Comparison of ENCODE assay signal across 9 mouse cellular contexts in the genomic region with DNA sequence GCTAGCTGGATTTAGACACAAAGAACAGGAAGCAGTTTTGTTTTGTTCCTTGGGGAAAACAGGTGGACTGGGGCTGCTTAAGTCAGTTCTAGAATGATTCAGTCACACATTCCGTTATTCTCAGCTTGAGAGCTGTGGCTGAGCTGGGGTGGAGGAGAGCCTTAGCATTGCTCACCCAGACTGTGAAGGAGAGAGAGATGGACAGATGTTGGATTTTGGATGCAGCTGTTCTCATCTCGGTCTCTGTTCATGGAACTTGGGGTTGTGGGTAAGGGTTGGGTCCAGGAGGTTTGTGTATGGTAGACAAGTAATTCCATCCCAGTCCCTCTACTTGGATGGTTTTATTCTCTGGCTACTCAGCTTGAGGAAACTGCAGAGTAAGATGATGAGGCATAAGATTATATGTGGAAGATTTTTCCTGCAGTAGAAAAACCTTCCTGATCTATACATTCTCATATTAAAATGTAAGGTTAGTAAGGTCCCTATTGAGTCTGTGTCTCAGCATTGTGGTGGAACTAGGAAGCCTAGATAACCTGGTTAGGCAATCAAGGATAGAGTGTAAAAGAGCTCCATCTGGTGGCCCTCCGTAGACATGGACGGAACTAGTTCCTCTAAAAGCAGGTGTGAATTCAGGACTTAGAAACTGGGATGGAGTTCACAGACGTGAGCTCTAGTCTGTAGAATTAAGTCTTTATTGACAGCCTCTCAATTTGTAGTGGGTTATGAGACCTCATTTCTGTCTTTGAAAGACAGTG. TPM values are rescaled to one million over a fixed set of nuclear protein-coding genes. Genes with fewer than 3 reads are reported as not detected.
DNase-seq lines count a peak whose midpoint lies in the region; ATAC-seq and TF ChIP-seq lines count a peak whose summit lies in the region.
"Had no signal": no experiment of that assay in that cellular context is flagged by ENCODE, and none has a peak within 500 bp of the region (broad histone marks: within the 10 kb centered on the region; RNA-seq: fewer than 3 reads in every experiment).

No protein-coding gene starts in this region.

- H3K9ac ChIP-seq in kidney, embryonic 14.5 days (ENCODE audit: low read depth, low read length): no peak overlapping the region
- H3K9ac ChIP-seq in CH12.LX (ENCODE audit: insufficient read depth, low read depth): no peak overlapping the region
- H3K9ac ChIP-seq in lung, postnatal 0 days (replicated peaks; ENCODE audit: low read depth): no peak overlapping the region
- H3K9ac ChIP-seq: limb, embryonic 12.5 days had no signal

- no peaks in the 10 kb centered on the region for H3K9me3 ChIP-seq in kidney, embryonic 14.5 days (ENCODE audit: control insufficient read depth, low read length)
- H3K9me3 ChIP-seq in CH12.LX (replicated peaks; ENCODE audit: low read length): no peaks in the 10 kb centered on the region
- no peaks in the 10 kb centered on the region for H3K9me3 ChIP-seq in lung, postnatal 0 days (ENCODE audit: low read length)
- H3K9me3 ChIP-seq: limb, embryonic 12.5 days had no signal

- no peaks in the 10 kb centered on the region for H3K27me3 ChIP-seq in kidney, adult 2 months (replicated peaks; ENCODE audit: control insufficient read depth, insufficient read depth, low read length)
- no peaks in the 10 kb centered on the region for H3K27me3 ChIP-seq in kidney, embryonic 14.5 days (ENCODE audit: control insufficient read depth, insufficient read depth, low read length)
- no peaks in the 10 kb centered on the region for H3K27me3 ChIP-seq in CH12.LX (replicated peaks)
- H3K27me3 ChIP-seq in lung, postnatal 0 days (replicated peaks; ENCODE audit: insufficient read depth, low read length): no peaks in the 10 kb centered on the region
- H3K27me3 ChIP-seq in thymus, adult 2 months (ENCODE audit: control insufficient read depth, insufficient read depth, low read length): no peaks in the 10 kb centered on the region
- H3K27me3 ChIP-seq: limb, embryonic 12.5 days had no signal

- TF ChIP-seq POLR2A in kidney, adult 2 months (IDR thresholded peaks at IDR 0.05; ENCODE audit: low read depth, low read length): no peak
- no peak for TF ChIP-seq POLR2A in CH12.LX (IDR thresholded peaks at IDR 0.05; ENCODE audit: low read depth, low read length)
- no peak for TF ChIP-seq POLR2A in thymus, adult 2 months (IDR thresholded peaks at IDR 0.05; ENCODE audit: control insufficient read depth, extremely low read depth, insufficient read depth, low read length, poor library complexity)

- peak; percentile 42 for TF ChIP-seq CTCF in kidney, adult 2 months (conservative IDR thresholded peaks at IDR 0.05; ENCODE audit: insufficient read depth, insufficient read length, low read depth, low read length)
- TF ChIP-seq CTCF in CH12.LX (conservative IDR thresholded peaks at IDR 0.05 in 1 of 2, IDR thresholded peaks at IDR 0.05 in 1 of 2; ENCODE audit: low read depth in 2 of 2, low read length in 2 of 2): peak; percentile 57 to 60; a peak in 3 of 4 replicates
- peak; percentile 71 for TF ChIP-seq CTCF in lung, postnatal 0 days (IDR thresholded peaks at IDR 0.05)
- TF ChIP-seq CTCF in thymus, adult 2 months (IDR thresholded peaks at IDR 0.05; ENCODE audit: borderline replicate concordance, control insufficient read depth, extremely low read depth, insufficient read depth, low read length, poor library complexity): no peak

- TF ChIP-seq EP300 in CH12.LX (IDR thresholded peaks at IDR 0.05; ENCODE audit: low read length): peak; percentile 22; the same call in 1 of the 2 replicates
- TF ChIP-seq EP300 in lung, postnatal 0 days (IDR thresholded peaks at IDR 0.05): no peak

- H3K4me3 ChIP-seq in kidney, adult 2 months (ENCODE audit: insufficient read depth, low read depth, low read length): no peak overlapping the region
- H3K4me3 ChIP-seq in kidney, embryonic 14.5 days (ENCODE audit: low read length): no peak overlapping the region
- H3K4me3 ChIP-seq in CH12.LX (replicated peaks in 1 of 3; ENCODE audit: low read depth in 2 of 3, low read length in 2 of 3, poor library complexity in 1 of 3): no peak overlapping the region
- H3K4me3 ChIP-seq in lung, postnatal 0 days (ENCODE audit: low read depth, low read length): no peak overlapping the region
- no peak overlapping the region for H3K4me3 ChIP-seq in thymus, adult 2 months (ENCODE audit: control insufficient read depth, insufficient read depth, low read length)
- H3K4me3 ChIP-seq: limb, embryonic 12.5 days had no signal

- peak; percentile 31 for TF ChIP-seq RAD21 in CH12.LX (IDR thresholded peaks at IDR 0.05; ENCODE audit: low read depth, low read length)

- peak; percentile 35 for DNase-seq in kidney, adult 2 months
- peak; percentile 51 for DNase-seq in CH12.LX (ENCODE audit: extremely low read depth)
- peak; percentile 68 for DNase-seq in adipocyte (ENCODE audit: low spot score)
- DNase-seq in lung, postnatal 0 days (ENCODE audit: low spot score): peak; percentile 53
- no peak for DNase-seq in right cerebral cortex, postnatal 14 days
- DNase-seq in thymus, adult 2 months: no peak
- no peak for DNase-seq in adrenal gland, adult 8-10 months

- no peak overlapping the region for H3K4me2 ChIP-seq in kidney, embryonic 14.5 days (replicated peaks; ENCODE audit: low read depth, low read length)
- H3K4me2 ChIP-seq in CH12.LX (ENCODE audit: insufficient read depth, low read depth, poor library complexity, severe bottlenecking): no peak overlapping the region
- no peak overlapping the region for H3K4me2 ChIP-seq in lung, postnatal 0 days (replicated peaks; ENCODE audit: low read depth, low read length)
- H3K4me2 ChIP-seq: limb, embryonic 12.5 days had no signal

- dilution Hi-C loops in CH12.LX (cut with MboI; ENCODE audit: extremely low pct_ligation_motif_present, extremely low pct_unique_long_range_greater_than_20kb, low sequenced_read_pairs): no loop called here

- peaks cover 9% of the 10 kb centered on the region for H3K36me3 ChIP-seq in kidney, adult 2 months (ENCODE audit: control insufficient read depth, insufficient read depth, low read length)
- peaks cover 80% of the 10 kb centered on the region for H3K36me3 ChIP-seq in kidney, embryonic 14.5 days (ENCODE audit: control insufficient read depth, insufficient read depth, low read length)
- H3K36me3 ChIP-seq in CH12.LX (replicated peaks in 1 of 2; ENCODE audit: control insufficient read depth in 1 of 2, insufficient read depth in 1 of 2, low read length in 1 of 2): peaks cover 62 to 85% of the 10 kb centered on the region in 2 experiments
- H3K36me3 ChIP-seq in lung, postnatal 0 days (ENCODE audit: insufficient read depth, low read length): peaks cover 28% of the 10 kb centered on the region; the same call in 1 of the 2 replicates
- H3K36me3 ChIP-seq in thymus, adult 2 months (ENCODE audit: control insufficient read depth, insufficient read depth, low read length): peaks cover 66% of the 10 kb centered on the region

- peaks cover 2% of the 10 kb centered on the region; the same call in 1 of the 2 replicates for H3K79me2 ChIP-seq in CH12.LX (replicated peaks; ENCODE audit: control insufficient read depth, extremely low read depth, insufficient read depth, poor library complexity, severe bottlenecking)

- H3K4me1 ChIP-seq in kidney, adult 2 months (ENCODE audit: control insufficient read depth, insufficient read depth, low read length): peaks cover 6% of the 10 kb centered on the region; the same call in 1 of the 2 replicates
- H3K4me1 ChIP-seq in kidney, embryonic 14.5 days (ENCODE audit: control insufficient read depth, insufficient read depth, low read length): no peaks in the 10 kb centered on the region
- peaks cover 0 to 27% of the 10 kb centered on the region in 2 experiments; a peak in 2 of 4 replicates for H3K4me1 ChIP-seq in CH12.LX (ENCODE audit: control insufficient read depth in 1 of 2, insufficient read depth in 2 of 2)
- no peaks in the 10 kb centered on the region for H3K4me1 ChIP-seq in lung, postnatal 0 days (ENCODE audit: insufficient read depth, low read depth, low read length)
- H3K4me1 ChIP-seq in thymus, adult 2 months (replicated peaks; ENCODE audit: control insufficient read depth, insufficient read depth, low read length): no peaks in the 10 kb centered on the region
- H3K4me1 ChIP-seq: limb, embryonic 12.5 days had no signal

- no peak overlapping the region for H3K27ac ChIP-seq in kidney, adult 2 months (ENCODE audit: insufficient read depth, low read depth, low read length)
- no peak overlapping the region for H3K27ac ChIP-seq in kidney, embryonic 14.5 days (ENCODE audit: low read depth, low read length)
- H3K27ac ChIP-seq in CH12.LX (ENCODE audit: insufficient read depth, low read depth): no peak overlapping the region
- no peak overlapping the region for H3K27ac ChIP-seq in lung, postnatal 0 days (ENCODE audit: low read length)
- no peak overlapping the region for H3K27ac ChIP-seq in thymus, adult 2 months (ENCODE audit: control insufficient read depth, insufficient read depth, low read length)
- H3K27ac ChIP-seq: limb, embryonic 12.5 days had no signal

- in situ Hi-C loops in CH12.LX (cut with MboI; ENCODE audit: low pct_ligation_motif_present, low pct_unique_long_range_greater_than_20kb, low sequenced_read_pairs): loop anchor here (25.0 kb wide), 1 partner anchor 560 kb away; no protein-coding TSS in a partner anchor

- no peak for ATAC-seq in kidney, embryonic 14.5 days (ENCODE audit: low FRiP score, low TSS enrichment)
- no peak; the same call in 1 of the 2 replicates for ATAC-seq in lung, postnatal 0 days

- WGBS in kidney, adult 2 months: 60% methylated on average over 5 of the region's 5 CpGs
- WGBS in kidney, embryonic 14.5 days: 82% methylated on average over 5 of the region's 5 CpGs
- 70% methylated on average over 5 of the region's 5 CpGs for WGBS in lung, postnatal 0 days
- WGBS in thymus, adult 2 months: 72% methylated on average over 5 of the region's 5 CpGs

RNA-seq across cellular contexts. Expression of a gene that starts 7.0 kb away (rescaled TPM):
- polyA plus RNA-seq in kidney, adult 2 months (2012; rRNA removed): 36.0 and 38.2 TPM in 2 replicates
- polyA plus RNA-seq in kidney, embryonic 14.5 days (2014; fragmentation: Nextera tagmentation; extraction: Ambion mirVana): 68.7 and 73.1 TPM in 2 replicates
- total RNA-seq in CH12.LX (2012; rRNA removed) (59.5 and 60.1 TPM in 2 replicates), CH12.LX (2014; rRNA removed) (73.4 and 78.0 TPM in 2 replicates)
- 56.5 and 80.6 TPM in 2 replicates for polyA plus RNA-seq in CH12.LX (2012; ENCODE audit: insufficient read length, low read depth)
- polyA plus RNA-seq in lung, postnatal 0 days (2015; fragmentation: Nextera tagmentation; extraction: Ambion mirVana): 29.4 and 30.7 TPM in 2 replicates
- 27.7 and 28.0 TPM in 2 replicates for polyA plus RNA-seq in thymus, adult 2 months (2012; rRNA removed)
- 10 to 100 TPM; 14.2 to 21.2 (median 15.4) TPM for total RNA-seq in adrenal gland, adult 8-10 months (2022)

RNA-seq across cellular contexts. Expression of a gene that starts 12.5 kb away (rescaled TPM):
- polyA plus RNA-seq in kidney, adult 2 months (2012; rRNA removed): 29.7 and 31.1 TPM in 2 replicates
- polyA plus RNA-seq in kidney, embryonic 14.5 days (2014; fragmentation: Nextera tagmentation; extraction: Ambion mirVana): 198 and 200 TPM in 2 replicates
- total RNA-seq in CH12.LX (2012; rRNA removed) (109 and 129 TPM in 2 replicates), CH12.LX (2014; rRNA removed) (291 and 318 TPM in 2 replicates)
- 233 and 245 TPM in 2 replicates for polyA plus RNA-seq in CH12.LX (2012; ENCODE audit: insufficient read length, low read depth)
- polyA plus RNA-seq in lung, postnatal 0 days (2015; fragmentation: Nextera tagmentation; extraction: Ambion mirVana): 68.5 and 74.9 TPM in 2 replicates
- polyA plus RNA-seq in thymus, adult 2 months (2012; rRNA removed): 39.9 and 55.7 TPM in 2 replicates
- 100 to 1,000 TPM in 3 of 4 experiments, 10 to 100 TPM in 1; 97.8 to 124 (median 106) TPM for total RNA-seq in adrenal gland, adult 8-10 months (2022)

Comparison
In these comparisons a context has a peak if more than half of its experiments do, and no peak if none do; other contexts are left out.
1. DNase-seq: peak in kidney, adult 2 months (single experiment), CH12.LX (single experiment), adipocyte (single experiment) and lung, postnatal 0 days (single experiment); none in right cerebral cortex, postnatal 14 days (single experiment), thymus, adult 2 months (single experiment) and adrenal gland, adult 8-10 months (single experiment).